Mouse (Mus musculus) liver, embryonic 16.5 days (tissue): Measurements from ENCODE around the gene Mlx. TPM values are rescaled to one million over a fixed set of nuclear protein-coding genes. Genes with fewer than 3 reads are reported as not detected.
A peak's percentile ranks its signal among the peaks of the same experiment; 100 is the strongest.

Experiments used
- ATAC-seq: fragments of 200-750 bp; cut with Nextera tagmentation; 2 replicates; pipeline ENCODE4 v1.8.0; 2017; ENCODE audit warnings: low read depth, mild to moderate bottlenecking, moderate number of reproducible peaks, moderate library complexity
- H3K27ac ChIP-seq: fragments of 300-500 bp; sonication (generic); 2 replicates; pipeline ENCODE4 v1.5.1; 2014; ENCODE audit warnings: mild to moderate bottlenecking, low read length
- H3K27me3 ChIP-seq: fragments of 300-500 bp; sonication (generic); 2 replicates; pipeline ENCODE4 v1.6.1; 2014; ENCODE audit warnings: low read depth, low read length, mixed read lengths; ENCODE audit not compliant: control insufficient read depth, insufficient read depth
- H3K36me3 ChIP-seq: fragments of 300-500 bp; sonication (generic); 2 replicates; pipeline ENCODE4 v1.6.1; 2014; ENCODE audit warnings: mild to moderate bottlenecking; ENCODE audit not compliant: control insufficient read depth, insufficient read depth
- H3K4me1 ChIP-seq: fragments of 300-500 bp; sonication (generic); 2 replicates; pipeline ENCODE4 v1.6.1; 2014; ENCODE audit warnings: low read depth, low read length, mixed read lengths; ENCODE audit not compliant: control insufficient read depth
- H3K4me2 ChIP-seq: fragments of 300-500 bp; sonication (generic); 2 replicates; pipeline ENCODE4 v1.6.1; 2014; ENCODE audit warnings: low read depth, low read length, mixed read lengths
- H3K4me3 ChIP-seq: fragments of 300-500 bp; sonication (generic); 2 replicates; pipeline ENCODE4 v1.5.1; 2014; ENCODE audit warnings: low read depth, mild to moderate bottlenecking, low read length
- H3K9ac ChIP-seq: fragments of 300-500 bp; sonication (generic); 2 replicates; pipeline ENCODE4 v1.6.1; 2014; ENCODE audit warnings: low read depth, low read length
- H3K9me3 ChIP-seq: fragments of 300-500 bp; sonication (generic); replicated peaks from 2 replicates; pipeline ENCODE4 v1.6.1; 2016; ENCODE audit warnings: low read length; ENCODE audit not compliant: control insufficient read depth
- WGBS: fragments of 180-500 bp; shearing (Covaris S2); extraction: QIAGEN DNeasy Blood & Tissue Kit; methylation state at CpG from one replicate; pipeline ENCODE4 v1.1.7; 2014; ENCODE audit not compliant: insufficient replicate concordance; 5-methylcytosine and 5-hydroxymethylcytosine counted together
- polyA plus RNA-seq: library from polyadenylated mRNA; unstranded; fragments of >200 nt; fragmentation: Nextera tagmentation; extraction: Ambion mirVana; gene quantifications from 2 replicates; pipeline ENCODE4 v1.2.1, GENCODE M21; 2015

The Mlx gene
- polyA plus RNA-seq, 1 experiment from 2014 or later = 23.8 TPM

DNA sequence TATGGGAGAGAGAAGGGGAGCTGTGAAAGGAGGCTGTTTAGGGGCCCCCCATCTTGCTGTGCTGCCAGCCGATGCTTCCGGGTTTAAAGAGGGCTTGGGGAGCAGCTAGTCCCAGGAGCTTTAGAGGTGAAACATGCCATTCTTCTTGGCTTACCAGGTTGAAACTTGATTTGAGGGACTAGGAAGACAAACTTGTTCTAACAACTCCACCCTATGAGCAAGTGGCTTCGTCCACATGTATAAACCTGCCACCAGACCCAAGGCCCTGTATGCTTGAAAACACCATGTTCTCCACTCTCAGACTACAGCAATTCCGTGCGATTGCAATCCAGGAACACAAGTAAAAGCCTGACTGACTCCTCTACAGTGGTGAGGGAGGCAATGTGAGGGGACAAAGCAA, 15.9 kb downstream of the Mlx start:
- Histone ChIP-seq H3K4me3 (no peak overlapping the region), H3K9ac (no peak overlapping the region), H3K27ac (no peak overlapping the region), H3K4me2 (no peak overlapping the region), H3K27me3 (no peaks in the 10 kb centered on the region), H3K4me1 (no peaks in the 10 kb centered on the region), H3K36me3 (peaks cover 46% of the 10 kb centered on the region), H3K9me3 (no peaks in the 10 kb centered on the region)
- ATAC-seq = no peak
- 83% methylated on average over 5 of the region's 5 CpGs for WGBS

DNA sequence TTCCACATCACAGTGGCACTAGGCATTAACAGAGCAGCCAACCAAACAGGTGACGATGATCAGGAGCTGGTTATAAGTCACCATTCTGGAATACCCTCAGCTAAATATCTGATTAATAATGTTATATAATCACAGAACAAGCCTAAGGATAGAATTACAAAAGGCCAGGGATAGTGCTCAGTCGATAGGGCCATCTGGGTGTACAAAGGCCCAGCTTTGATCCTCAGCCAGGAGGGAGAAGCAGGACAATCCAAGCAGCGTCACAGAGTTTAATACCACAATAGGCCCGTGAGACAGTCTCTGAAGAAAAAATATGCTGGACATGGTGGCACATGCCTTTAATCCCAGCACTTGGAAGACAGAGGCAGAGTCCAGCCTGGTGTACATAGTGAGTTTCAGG, 22.3 kb downstream of the Mlx start:
- H3K9me3 ChIP-seq = no peaks in the 10 kb centered on the region
- ATAC-seq = no peak
- H3K27me3 ChIP-seq = no peaks in the 10 kb centered on the region
- H3K4me1 ChIP-seq = no peaks in the 10 kb centered on the region; the same call in 1 of the 2 replicates
- 87% methylated on average over 4 of the region's 4 CpGs for WGBS
- H3K4me3 ChIP-seq = no peak overlapping the region
- H3K9ac ChIP-seq = no peak overlapping the region
- no peak overlapping the region for H3K27ac ChIP-seq
- H3K4me2 ChIP-seq = no peak overlapping the region
- H3K36me3 ChIP-seq = peaks cover 6% of the 10 kb centered on the region; the same call in 1 of the 2 replicates

DNA sequence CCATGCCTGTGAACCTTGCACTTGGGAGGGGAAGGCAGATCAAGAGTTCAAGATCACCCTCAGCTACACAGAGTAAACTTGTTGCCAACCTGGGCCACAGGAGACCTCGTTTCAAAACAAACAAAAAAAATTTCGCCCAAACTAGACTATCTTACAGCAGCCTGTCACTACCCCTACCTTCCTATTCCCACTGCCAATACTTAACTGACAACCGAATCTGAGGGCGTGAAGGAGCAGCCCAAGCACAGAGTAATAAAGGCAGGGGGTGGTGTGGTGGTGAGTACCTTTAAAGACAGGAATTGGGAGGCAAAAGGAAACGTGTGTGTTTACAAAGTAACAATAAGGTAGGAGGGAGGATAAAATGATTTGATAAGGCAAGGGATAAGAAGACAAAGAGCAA, 23.6 kb downstream of the Mlx start:
- no peak overlapping the region for H3K9ac ChIP-seq
- no peak overlapping the region for H3K4me2 ChIP-seq
- no peak overlapping the region for H3K27ac ChIP-seq
- no peaks in the 10 kb centered on the region; the same call in 1 of the 2 replicates for H3K4me1 ChIP-seq
- no peaks in the 10 kb centered on the region for H3K9me3 ChIP-seq
- peaks cover 2% of the 10 kb centered on the region; the same call in 1 of the 2 replicates for H3K36me3 ChIP-seq
- WGBS = 51% methylated on average over 5 of the region's 5 CpGs
- no peak overlapping the region for H3K4me3 ChIP-seq
- no peaks in the 10 kb centered on the region for H3K27me3 ChIP-seq
- ATAC-seq = no peak

- Histone ChIP-seq H3K27ac (no peak overlapping the region), H3K4me1 (peaks cover 3% of the 10 kb centered on the region; the same call in 1 of the 2 replicates), H3K4me2 (no peak overlapping the region), H3K4me3 (no peak overlapping the region), H3K9ac (no peak overlapping the region), H3K27me3 (no peaks in the 10 kb centered on the region), H3K36me3 (no peaks in the 10 kb centered on the region), H3K9me3 (no peaks in the 10 kb centered on the region)
- 82% methylated on average over 4 of the region's 4 CpGs for WGBS
- no peak for ATAC-seq
These were observed 24.1 kb downstream of the Mlx start for GRCm38 (mm10) chr11:101111178-101111577.

DNA sequence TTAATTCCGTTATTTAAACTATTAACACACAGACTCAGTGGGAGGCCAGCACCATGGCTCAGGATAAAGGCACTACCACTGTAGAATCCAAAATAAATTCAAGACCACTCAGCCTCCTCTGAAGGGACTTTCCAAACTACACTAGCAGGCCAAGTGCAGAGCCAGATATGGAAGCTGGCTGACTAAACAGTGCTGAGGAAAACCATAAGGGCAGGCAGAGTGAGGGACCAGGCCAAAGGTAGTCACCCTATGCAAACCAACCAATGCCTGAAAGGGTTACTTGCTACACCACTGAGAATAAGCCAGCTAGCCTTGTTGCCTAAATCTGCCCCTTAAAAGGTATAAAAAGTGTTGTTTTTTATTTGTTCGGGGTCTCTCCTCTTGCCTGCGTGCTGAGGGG, 25.1 kb downstream of the Mlx start:
- no peak for ATAC-seq
- no peaks in the 10 kb centered on the region for H3K9me3 ChIP-seq

GRCm38 (mm10) chr11:101115564-101115963, 28.5 kb downstream of the Mlx start:
- Histone ChIP-seq H3K4me3 (no peak overlapping the region), H3K36me3 (peaks cover 2% of the 10 kb centered on the region; the same call in 1 of the 2 replicates), H3K9ac (no peak overlapping the region), H3K4me1 (peaks cover 14% of the 10 kb centered on the region), H3K9me3 (no peaks in the 10 kb centered on the region), H3K27me3 (no peaks in the 10 kb centered on the region), H3K4me2 (no peak overlapping the region), H3K27ac (no peak overlapping the region)
- no peak for ATAC-seq
- 70% methylated on average over 2 of the region's 2 CpGs for WGBS

More for the DNA sequence above, 25.1 kb downstream of the Mlx start:
- no peaks in the 10 kb centered on the region for H3K27me3 ChIP-seq
- H3K4me2 ChIP-seq = no peak overlapping the region
- WGBS = 89% methylated on average over 3 of the region's 3 CpGs
- H3K27ac ChIP-seq = no peak overlapping the region
- no peak overlapping the region for H3K4me3 ChIP-seq
- H3K4me1 ChIP-seq = peaks cover 3% of the 10 kb centered on the region; the same call in 1 of the 2 replicates
- H3K36me3 ChIP-seq = peaks cover 2% of the 10 kb centered on the region; the same call in 1 of the 2 replicates
- no peak overlapping the region for H3K9ac ChIP-seq

DNA sequence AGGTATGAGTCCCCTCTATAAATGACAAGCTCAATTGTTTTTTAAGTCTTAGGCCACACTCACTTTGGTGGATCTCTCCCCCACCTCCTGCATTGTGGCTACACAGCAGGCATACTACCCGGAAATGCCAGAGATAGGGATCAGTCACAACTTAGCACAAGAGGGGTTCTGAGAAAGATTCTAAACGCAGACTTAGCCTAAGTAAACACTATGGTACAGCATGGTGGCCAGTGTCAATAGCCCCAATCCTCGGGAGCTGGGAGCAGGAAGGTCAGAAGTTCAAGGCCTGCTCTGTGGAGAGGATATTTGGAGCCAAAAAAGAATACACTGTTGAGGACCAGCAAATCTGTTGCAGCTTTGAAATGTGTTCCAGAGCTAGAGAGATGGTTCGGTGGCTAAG, 31.0 kb downstream of the Mlx start:
- Histone ChIP-seq H3K27ac (peak overlapping the region; percentile 1; the same call in 1 of the 2 replicates), H3K4me3 (peak overlapping the region; percentile 79), H3K9me3 (no peaks in the 10 kb centered on the region), H3K36me3 (peaks cover 6% of the 10 kb centered on the region), H3K27me3 (no peaks in the 10 kb centered on the region), H3K4me2 (peak overlapping the region; percentile 77), H3K9ac (peak overlapping the region; percentile 83), H3K4me1 (peaks cover 24% of the 10 kb centered on the region)
- no peak for ATAC-seq
- 23% methylated on average over 4 of the region's 4 CpGs for WGBS

DNA sequence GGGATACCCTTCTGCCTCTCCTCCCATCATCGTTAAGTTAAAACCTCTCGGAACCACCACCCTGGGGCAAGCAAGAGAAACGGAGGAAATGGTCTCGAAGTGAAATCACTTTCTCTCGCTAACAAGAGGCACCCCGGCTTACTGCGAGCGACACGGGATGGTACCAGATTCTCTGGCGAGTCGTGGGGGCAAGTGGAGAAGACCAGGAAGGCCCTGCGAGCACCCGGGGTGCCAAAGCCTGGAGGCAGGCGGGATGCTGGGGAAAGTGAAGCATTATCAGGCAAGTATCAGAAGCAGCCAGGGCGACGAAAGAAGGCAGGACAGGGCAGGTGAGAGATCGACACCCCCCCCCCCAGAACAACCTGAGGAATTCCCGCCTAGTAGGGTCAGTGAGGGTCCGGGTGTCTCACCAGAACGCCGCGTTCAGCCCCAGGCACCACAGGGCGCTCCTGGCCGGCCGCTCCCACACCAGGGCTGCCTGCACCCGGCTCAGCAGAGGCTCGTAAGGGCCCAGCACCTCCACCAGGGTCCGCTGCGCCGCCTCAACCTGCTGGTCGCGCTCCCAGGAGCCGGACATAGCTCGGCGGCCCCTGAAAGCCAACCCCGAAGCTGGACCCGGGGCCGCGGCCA, 32.2 kb downstream of the Mlx start:
- Histone ChIP-seq H3K36me3 (peaks cover 6% of the 10 kb centered on the region), H3K9ac (peak overlapping the region; percentile 83), H3K27me3 (no peaks in the 10 kb centered on the region), H3K4me1 (peaks cover 24% of the 10 kb centered on the region), H3K27ac (peak overlapping the region; percentile 91), H3K4me2 (peak overlapping the region; percentile 77), H3K9me3 (no peaks in the 10 kb centered on the region), H3K4me3 (peak overlapping the region; percentile 79)
- under 1% methylated on average over 39 of the region's 39 CpGs for WGBS
- peak; percentile 65 for ATAC-seq

- peak; percentile 95 for ATAC-seq
- Histone ChIP-seq H3K9me3 (no peaks in the 10 kb centered on the region), H3K4me2 (peak within 1 kb of the TSS; percentile 80), H3K36me3 (peaks cover 6% of the 10 kb centered on the region), H3K27ac (peak within 1 kb of the TSS; percentile 92), H3K27me3 (no peaks in the 10 kb centered on the region), H3K4me1 (peaks cover 24% of the 10 kb centered on the region), H3K4me3 (peak within 1 kb of the TSS; percentile 79), H3K9ac (peak within 1 kb of the TSS; percentile 83)
- under 1% methylated on average over 61 of the region's 61 CpGs for WGBS
These were observed 32.9 kb downstream of the Mlx start, which contains the start of the genes Retreg3 and Tubg1 for GRCm38 (mm10) chr11:101119761-101120544. TSS of gene Retreg3 (minus strand) at chr11:101119893. TSS of gene Tubg1 (plus strand) at chr11:101119938.
